Mouse (Mus musculus): ENCODE data around the gene Irf2bp1. TPM values are rescaled to one million over a fixed set of nuclear protein-coding genes. Genes with fewer than 3 reads are reported as not detected.
A peak's percentile ranks its signal among the peaks of the same experiment; 100 is the strongest.

Irf2bp1 gene
- polyA plus RNA-seq, 1 experiment: 18.1 TPM

GRCm38 (mm10) chr7:19048006-19048527 lies 44.2 kb downstream of the Irf2bp1 start:
- WGBS: 85% methylated on average over 14 of the region's 14 CpGs
- TF ChIP-seq CTCF (conservative IDR thresholded peaks at IDR 0.05; ENCODE audit: insufficient read depth, insufficient read length, low read depth, low read length): no peak
- no peak for TF ChIP-seq POLR2A (IDR thresholded peaks at IDR 0.05; ENCODE audit: low read depth, low read length)
- no peaks in the 10 kb centered on the region for H3K4me1 ChIP-seq (ENCODE audit: control insufficient read depth, insufficient read depth, low read length)
- H3K27me3 ChIP-seq (replicated peaks; ENCODE audit: control insufficient read depth, insufficient read depth, low read length): no peaks in the 10 kb centered on the region
- no peak overlapping the region for H3K27ac ChIP-seq (ENCODE audit: insufficient read depth, low read depth, low read length)
- H3K36me3 ChIP-seq (ENCODE audit: control insufficient read depth, insufficient read depth, low read length): peaks cover 2% of the 10 kb centered on the region; the same call in 1 of the 2 replicates
- no peak overlapping the region for H3K4me3 ChIP-seq (ENCODE audit: insufficient read depth, low read depth, low read length)
- no peak for DNase-seq

GRCm38 (mm10) chr7:19049252-19049651 lies 45.4 kb downstream of the Irf2bp1 start:
- 85% methylated on average over 5 of the region's 5 CpGs for WGBS
- peaks cover 2% of the 10 kb centered on the region; the same call in 1 of the 2 replicates for H3K36me3 ChIP-seq (ENCODE audit: control insufficient read depth, insufficient read depth, low read length)
- H3K27me3 ChIP-seq (replicated peaks; ENCODE audit: control insufficient read depth, insufficient read depth, low read length): no peaks in the 10 kb centered on the region
- H3K4me1 ChIP-seq (ENCODE audit: control insufficient read depth, insufficient read depth, low read length): no peaks in the 10 kb centered on the region
- no peak for TF ChIP-seq CTCF (conservative IDR thresholded peaks at IDR 0.05; ENCODE audit: insufficient read depth, insufficient read length, low read depth, low read length)
- DNase-seq: no peak
- no peak overlapping the region for H3K4me3 ChIP-seq (ENCODE audit: insufficient read depth, low read depth, low read length)
- H3K27ac ChIP-seq (ENCODE audit: insufficient read depth, low read depth, low read length): no peak overlapping the region

GRCm38 (mm10) chr7:19050172-19050571 lies 46.3 kb downstream of the Irf2bp1 start:
- no peak for DNase-seq
- no peaks in the 10 kb centered on the region for H3K4me1 ChIP-seq (ENCODE audit: control insufficient read depth, insufficient read depth, low read length)
- TF ChIP-seq POLR2A (IDR thresholded peaks at IDR 0.05; ENCODE audit: low read depth, low read length) (no peak), CTCF (conservative IDR thresholded peaks at IDR 0.05; ENCODE audit: insufficient read depth, insufficient read length, low read depth, low read length) (no peak)
- peaks cover 2% of the 10 kb centered on the region; the same call in 1 of the 2 replicates for H3K36me3 ChIP-seq (ENCODE audit: control insufficient read depth, insufficient read depth, low read length)
- WGBS: 78% methylated on average over 8 of the region's 8 CpGs
- H3K27ac ChIP-seq (ENCODE audit: insufficient read depth, low read depth, low read length): no peak overlapping the region
- no peak overlapping the region for H3K4me3 ChIP-seq (ENCODE audit: insufficient read depth, low read depth, low read length)
- H3K27me3 ChIP-seq (replicated peaks; ENCODE audit: control insufficient read depth, insufficient read depth, low read length): no peaks in the 10 kb centered on the region

GRCm38 (mm10) chr7:19051161-19051560 lies 47.3 kb downstream of the Irf2bp1 start:
- no peak for DNase-seq
- TF ChIP-seq POLR2A (IDR thresholded peaks at IDR 0.05; ENCODE audit: low read depth, low read length): no peak
- TF ChIP-seq CTCF (conservative IDR thresholded peaks at IDR 0.05; ENCODE audit: insufficient read depth, insufficient read length, low read depth, low read length): no peak
- no peak overlapping the region for H3K4me3 ChIP-seq (ENCODE audit: insufficient read depth, low read depth, low read length)
- 58% methylated on average over 4 of the region's 4 CpGs for WGBS
- peaks cover 2% of the 10 kb centered on the region; the same call in 1 of the 2 replicates for H3K36me3 ChIP-seq (ENCODE audit: control insufficient read depth, insufficient read depth, low read length)
- no peaks in the 10 kb centered on the region for H3K4me1 ChIP-seq (ENCODE audit: control insufficient read depth, insufficient read depth, low read length)
- no peak overlapping the region for H3K27ac ChIP-seq (ENCODE audit: insufficient read depth, low read depth, low read length)
- H3K27me3 ChIP-seq (replicated peaks; ENCODE audit: control insufficient read depth, insufficient read depth, low read length): no peaks in the 10 kb centered on the region

- H3K36me3 ChIP-seq (ENCODE audit: control insufficient read depth, insufficient read depth, low read length): peaks cover 2% of the 10 kb centered on the region; the same call in 1 of the 2 replicates
- H3K4me1 ChIP-seq (ENCODE audit: control insufficient read depth, insufficient read depth, low read length): no peaks in the 10 kb centered on the region
- 91% methylated on average over 15 of the region's 15 CpGs for WGBS
- DNase-seq: no peak
- no peaks in the 10 kb centered on the region for H3K27me3 ChIP-seq (replicated peaks; ENCODE audit: control insufficient read depth, insufficient read depth, low read length)
- H3K27ac ChIP-seq (ENCODE audit: insufficient read depth, low read depth, low read length): no peak overlapping the region
- no peak for TF ChIP-seq POLR2A (IDR thresholded peaks at IDR 0.05; ENCODE audit: low read depth, low read length)
- TF ChIP-seq CTCF (conservative IDR thresholded peaks at IDR 0.05; ENCODE audit: insufficient read depth, insufficient read length, low read depth, low read length): no peak
- no peak overlapping the region for H3K4me3 ChIP-seq (ENCODE audit: insufficient read depth, low read depth, low read length)
Observed at GRCm38 (mm10) chr7:19052345-19053135, 48.7 kb downstream of the Irf2bp1 start.

GRCm38 (mm10) chr7:19053136-19053532 lies 49.3 kb downstream of the Irf2bp1 start:
- Histone ChIP-seq H3K4me3 (ENCODE audit: insufficient read depth, low read depth, low read length) (no peak overlapping the region), H3K36me3 (ENCODE audit: control insufficient read depth, insufficient read depth, low read length) (peaks cover 2% of the 10 kb centered on the region; the same call in 1 of the 2 replicates), H3K27me3 (replicated peaks; ENCODE audit: control insufficient read depth, insufficient read depth, low read length) (no peaks in the 10 kb centered on the region), H3K4me1 (ENCODE audit: control insufficient read depth, insufficient read depth, low read length) (no peaks in the 10 kb centered on the region), H3K27ac (ENCODE audit: insufficient read depth, low read depth, low read length) (no peak overlapping the region)
- no peak for DNase-seq
- TF ChIP-seq CTCF (conservative IDR thresholded peaks at IDR 0.05; ENCODE audit: insufficient read depth, insufficient read length, low read depth, low read length) (no peak), POLR2A (IDR thresholded peaks at IDR 0.05; ENCODE audit: low read depth, low read length) (no peak)
- WGBS: 89% methylated on average over 7 of the region's 7 CpGs

- H3K4me3 ChIP-seq (ENCODE audit: insufficient read depth, low read depth, low read length): no peak within 1 kb of the TSS
- H3K4me1 ChIP-seq (ENCODE audit: control insufficient read depth, insufficient read depth, low read length): no peaks in the 10 kb centered on the region
- H3K36me3 ChIP-seq (ENCODE audit: control insufficient read depth, insufficient read depth, low read length): peaks cover 2% of the 10 kb centered on the region; the same call in 1 of the 2 replicates
- TF ChIP-seq POLR2A (IDR thresholded peaks at IDR 0.05; ENCODE audit: low read depth, low read length) (no peak), CTCF (conservative IDR thresholded peaks at IDR 0.05; ENCODE audit: insufficient read depth, insufficient read length, low read depth, low read length) (peak; percentile 45; the same call in 1 of the 2 replicates)
- no peak for DNase-seq
- H3K27ac ChIP-seq (ENCODE audit: insufficient read depth, low read depth, low read length): no peak within 1 kb of the TSS
- no peaks in the 10 kb centered on the region for H3K27me3 ChIP-seq (replicated peaks; ENCODE audit: control insufficient read depth, insufficient read depth, low read length)
- 34% methylated on average over 33 of the region's 33 CpGs for WGBS
Observed at GRCm38 (mm10) chr7:19054047-19054776, 50.4 kb downstream of the Irf2bp1 start, which contains the start of gene Rsph6a. Gene Rsph6a (plus strand): TSS chr7:19054690.

Measured in kidney, adult 2 months (tissue).